Mouse (Mus musculus) frontal cortex, postnatal 10 days (tissue): Measurements from ENCODE around the gene Scnn1a.
"Not testable (repeated sequence)": the region's sequence is repeated elsewhere in the genome, so short reads cannot be mapped to it uniquely, and the experiment has no call there.

Source experiments
- DNase-seq, 2 experiments: peaks; one replicate each; pipeline ENCODE4 v3.0.0; 2022; ENCODE audit warnings: low spot score in 2 of 2, mixed read lengths in 1 of 2

Gene Scnn1a

DNA sequence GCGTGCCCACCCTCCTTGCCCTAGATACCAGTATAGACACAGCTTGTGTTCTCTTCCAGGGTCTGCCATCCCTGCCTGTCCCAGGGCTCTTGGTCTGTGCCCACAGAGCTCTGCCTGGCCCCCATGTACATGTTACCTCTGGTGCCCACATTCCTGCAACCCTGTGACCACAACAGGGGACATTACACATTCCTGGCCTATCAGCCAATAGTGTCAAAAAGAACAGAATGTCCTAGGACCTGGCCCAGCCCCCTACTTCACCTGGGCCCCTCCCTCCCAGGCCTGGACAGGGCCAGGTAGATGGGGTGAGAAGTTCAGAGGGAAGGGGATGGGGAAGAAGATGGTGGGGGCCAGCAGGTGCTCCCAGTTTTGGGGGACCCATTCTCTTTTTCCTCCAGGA lies at the start of gene Scnn1a:
TSS of gene Scnn1a (plus strand) at position 337 of the 400 bp plus-strand sequence.
- DNase-seq: no peak

GRCm38 (mm10) chr6:125271455-125272227 lies 48.8 kb upstream of the Scnn1a start:
- DNase-seq: peak; percentile 78 to 85

- no peak for DNase-seq
These were observed 48.2 kb upstream of the Scnn1a start for GRCm38 (mm10) chr6:125272228-125272785.

- peak in 1 of 2 experiments; percentile 25 for DNase-seq
These were observed 45.5 kb upstream of the Scnn1a start for GRCm38 (mm10) chr6:125274841-125275563.

DNA sequence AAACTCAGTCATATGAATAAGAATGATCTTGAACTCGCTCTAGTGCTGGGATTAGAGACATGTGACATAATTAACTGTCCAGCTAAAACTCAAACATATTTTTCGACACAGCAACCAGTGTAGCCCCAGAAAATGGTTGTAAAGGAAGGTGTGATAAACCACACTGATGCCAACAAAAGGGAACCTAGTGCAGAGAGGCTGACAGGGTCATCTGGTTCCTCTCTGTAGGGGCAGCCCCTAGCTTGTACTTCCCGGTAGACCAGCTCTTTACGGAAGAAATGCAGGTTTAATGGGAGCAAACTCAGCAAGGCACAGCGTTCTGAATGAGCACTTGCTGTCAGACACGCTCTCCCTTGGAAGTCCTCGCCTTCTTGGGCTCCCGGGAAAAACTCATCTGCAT lies 40.7 kb upstream of the Scnn1a start:
- DNase-seq: no peak

- DNase-seq: not testable (repeated sequence)
These were observed 37.7 kb upstream of the Scnn1a start for GRCm38 (mm10) chr6:125282721-125283120.

GRCm38 (mm10) chr6:125284250-125284649 lies 36.2 kb upstream of the Scnn1a start:
- no peak for DNase-seq

GRCm38 (mm10) chr6:125284751-125285150 lies 35.7 kb upstream of the Scnn1a start:
- no peak for DNase-seq

- no peak for DNase-seq
These were observed 34.6 kb upstream of the Scnn1a start, which contains the start of gene Tuba3a for GRCm38 (mm10) chr6:125285890-125286289. TSS of gene Tuba3a (minus strand) at chr6:125286042.

GRCm38 (mm10) chr6:125286944-125287343 lies 33.5 kb upstream of the Scnn1a start:
- DNase-seq: no peak

- no peak for DNase-seq
These were observed 31.7 kb upstream of the Scnn1a start for GRCm38 (mm10) chr6:125288730-125289129.

GRCm38 (mm10) chr6:125291329-125291728 lies 29.1 kb upstream of the Scnn1a start:
- DNase-seq: no peak

DNA sequence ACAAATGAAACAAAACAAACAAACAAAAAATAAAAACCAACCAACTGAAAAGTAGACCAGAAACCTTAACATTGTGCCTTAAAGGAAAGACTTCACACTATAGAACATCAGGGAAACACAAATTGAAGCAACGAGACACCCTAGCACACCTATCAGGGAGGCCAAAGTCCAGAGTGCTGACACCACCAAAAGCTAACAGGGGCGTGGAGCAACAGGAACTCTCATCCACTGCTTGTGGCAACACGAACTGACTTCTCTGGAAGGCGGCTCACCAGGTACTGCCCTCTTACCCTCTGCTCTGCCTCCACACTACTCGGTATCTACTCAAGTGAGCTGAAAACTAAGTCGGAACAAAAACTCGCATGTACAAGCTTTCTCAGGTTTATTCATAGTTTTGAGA lies 28.2 kb upstream of the Scnn1a start:
- DNase-seq: no peak

DNA sequence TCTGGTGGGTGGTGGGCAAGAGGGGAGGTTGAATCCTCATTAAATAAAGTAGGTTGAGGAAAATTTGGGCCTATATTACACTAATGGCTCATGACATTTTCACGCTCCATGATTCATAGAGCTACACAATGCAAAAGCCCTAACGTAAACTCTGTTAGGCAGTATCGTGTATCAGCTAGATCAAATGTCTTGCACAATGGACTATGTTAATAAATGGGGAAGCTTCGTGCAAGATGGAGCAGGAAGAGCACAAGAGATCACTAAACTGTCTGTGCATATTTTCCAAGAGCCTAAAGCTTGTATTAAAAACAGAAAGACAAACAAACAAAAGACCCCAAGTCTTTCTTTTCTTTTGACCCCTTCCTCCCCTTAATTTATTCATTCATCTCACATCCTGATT lies 26.4 kb upstream of the Scnn1a start:
- DNase-seq: no peak

- DNase-seq: no peak
These were observed 23.2 kb upstream of the Scnn1a start for GRCm38 (mm10) chr6:125297149-125297820.

- DNase-seq: no peak
These were observed 19.5 kb upstream of the Scnn1a start for GRCm38 (mm10) chr6:125300982-125301381.

- no peak for DNase-seq
These were observed 18.1 kb upstream of the Scnn1a start for GRCm38 (mm10) chr6:125302231-125302982.

DNA sequence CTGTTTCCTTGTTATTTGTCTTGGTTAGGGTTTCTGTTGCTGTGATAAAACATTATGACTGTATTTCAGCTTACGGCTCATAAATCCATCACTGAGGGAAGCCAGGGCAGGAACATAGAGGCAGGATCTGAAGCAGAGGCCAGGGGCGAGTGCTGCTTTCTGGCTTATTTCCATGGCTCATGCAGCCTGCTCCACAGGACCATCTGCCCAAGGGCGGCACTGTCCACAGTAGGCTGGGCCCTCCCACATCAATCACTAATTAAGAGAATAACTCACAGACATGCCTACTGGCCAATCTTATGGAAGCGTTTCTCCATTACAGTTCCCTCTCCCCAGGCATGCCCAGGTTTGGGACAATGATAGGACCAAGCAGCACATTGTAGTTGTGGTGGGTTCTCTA lies 17.2 kb upstream of the Scnn1a start:
- DNase-seq: no peak

DNA sequence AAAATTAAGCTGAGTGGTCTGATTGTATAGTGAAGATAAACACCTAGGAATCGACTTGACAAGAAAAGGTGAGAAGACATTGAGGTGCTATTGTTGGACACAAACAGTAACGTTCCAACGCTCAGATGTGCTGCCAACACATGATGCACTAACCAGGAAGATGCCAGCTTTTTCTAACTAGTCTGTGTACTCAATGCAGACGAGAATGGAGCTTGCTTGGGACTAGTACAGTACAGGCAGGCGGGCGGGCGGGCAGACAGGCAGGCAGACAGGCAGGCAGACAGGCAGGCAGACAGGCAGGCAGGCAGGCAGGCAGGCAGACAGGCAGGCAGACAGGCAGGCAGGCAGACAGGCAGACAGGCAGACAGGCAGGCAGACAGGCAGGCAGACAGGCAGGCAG lies 16.1 kb upstream of the Scnn1a start:
- not testable (repeated sequence) for DNase-seq

- DNase-seq: no peak
These were observed 15.0 kb upstream of the Scnn1a start for GRCm38 (mm10) chr6:125305465-125305864.

DNA sequence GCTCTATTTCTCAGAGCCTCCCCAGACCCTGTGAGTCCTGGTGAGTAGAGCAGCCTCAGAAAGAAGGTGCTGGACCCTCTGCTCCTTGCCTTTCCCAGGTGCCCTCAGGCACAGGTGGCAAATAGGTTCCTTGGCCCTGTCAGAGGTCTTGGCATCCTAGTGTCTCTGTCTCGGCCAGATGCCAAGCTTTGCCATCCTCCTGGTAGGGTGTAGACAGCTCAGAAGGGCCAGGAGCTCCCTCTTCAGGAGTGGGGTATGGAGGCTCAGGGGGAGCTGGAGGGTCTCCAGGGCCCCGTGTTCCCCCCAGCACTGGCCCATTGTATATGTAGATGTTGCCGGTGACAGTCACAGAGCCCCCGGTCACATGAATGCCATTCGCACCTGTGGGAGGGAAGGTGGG lies 13.4 kb upstream of the Scnn1a start:
- no peak for DNase-seq
